Mouse (Mus musculus): ENCODE data around the gene Gm10306.

Gm10306 gene

GRCm38 (mm10) chr4:94591765-94592381 lies 35.5 kb downstream of the Gm10306 start:
- Histone ChIP-seq H3K27me3 (ENCODE audit: control insufficient read depth, insufficient read depth, low read length, poor library complexity, severe bottlenecking) (no peaks in the 10 kb centered on the region), H3K36me3 (ENCODE audit: control insufficient read depth, insufficient read depth, low read length, poor library complexity, severe bottlenecking) (no peaks in the 10 kb centered on the region; the same call in 1 of the 2 replicates)
- no peak for DNase-seq (ENCODE audit: low read depth, low spot score)

GRCm38 (mm10) chr4:94592709-94593108 lies 36.4 kb downstream of the Gm10306 start:
- no peak for DNase-seq (ENCODE audit: low read depth, low spot score)
- Histone ChIP-seq H3K27me3 (ENCODE audit: control insufficient read depth, insufficient read depth, low read length, poor library complexity, severe bottlenecking) (no peaks in the 10 kb centered on the region), H3K36me3 (ENCODE audit: control insufficient read depth, insufficient read depth, low read length, poor library complexity, severe bottlenecking) (no peaks in the 10 kb centered on the region; the same call in 1 of the 2 replicates)

- Histone ChIP-seq H3K27me3 (ENCODE audit: control insufficient read depth, insufficient read depth, low read length, poor library complexity, severe bottlenecking) (no peaks in the 10 kb centered on the region), H3K36me3 (ENCODE audit: control insufficient read depth, insufficient read depth, low read length, poor library complexity, severe bottlenecking) (no peaks in the 10 kb centered on the region)
- peak; percentile 40 for DNase-seq (ENCODE audit: low read depth, low spot score)
Observed at GRCm38 (mm10) chr4:94601395-94601794, 45.0 kb downstream of the Gm10306 start.

- no peak for DNase-seq (ENCODE audit: low read depth, low spot score)
- Histone ChIP-seq H3K27me3 (ENCODE audit: control insufficient read depth, insufficient read depth, low read length, poor library complexity, severe bottlenecking) (no peaks in the 10 kb centered on the region), H3K36me3 (ENCODE audit: control insufficient read depth, insufficient read depth, low read length, poor library complexity, severe bottlenecking) (no peaks in the 10 kb centered on the region)
Observed at GRCm38 (mm10) chr4:94602496-94603030, 46.2 kb downstream of the Gm10306 start.

GRCm38 (mm10) chr4:94603031-94603629 lies 46.8 kb downstream of the Gm10306 start, which contains the start of gene Plaa:
Gene Plaa (minus strand): TSS chr4:94603244.
- H3K36me3 ChIP-seq (ENCODE audit: control insufficient read depth, insufficient read depth, low read length, poor library complexity, severe bottlenecking), result no peaks in the 10 kb centered on the region
- DNase-seq (ENCODE audit: low read depth, low spot score), result peak; percentile 90
- no peaks in the 10 kb centered on the region for H3K27me3 ChIP-seq (ENCODE audit: control insufficient read depth, insufficient read depth, low read length, poor library complexity, severe bottlenecking)

- DNase-seq (ENCODE audit: low read depth, low spot score), result no peak
- Histone ChIP-seq H3K27me3 (ENCODE audit: control insufficient read depth, insufficient read depth, low read length, poor library complexity, severe bottlenecking) (no peaks in the 10 kb centered on the region), H3K36me3 (ENCODE audit: control insufficient read depth, insufficient read depth, low read length, poor library complexity, severe bottlenecking) (no peaks in the 10 kb centered on the region)
Observed at GRCm38 (mm10) chr4:94604452-94605019, 48.2 kb downstream of the Gm10306 start.

- Histone ChIP-seq H3K27me3 (ENCODE audit: control insufficient read depth, insufficient read depth, low read length, poor library complexity, severe bottlenecking) (no peaks in the 10 kb centered on the region), H3K36me3 (ENCODE audit: control insufficient read depth, insufficient read depth, low read length, poor library complexity, severe bottlenecking) (no peaks in the 10 kb centered on the region)
- no peak for DNase-seq (ENCODE audit: low read depth, low spot score)
Observed at GRCm38 (mm10) chr4:94605591-94605990, 49.2 kb downstream of the Gm10306 start.

Measured in splenic B cell, adult 2 months (primary cell).